Mouse (Mus musculus) megakaryocyte, embryonic 14.5 days (primary cell): ENCODE measurements around the gene Adam15. TPM values are rescaled to one million over a fixed set of nuclear protein-coding genes. Genes with fewer than 3 reads are reported as not detected.
A peak's percentile ranks its signal among the peaks of the same experiment; 100 is the strongest.

Experiments
- H3K27me3 ChIP-seq: replicated peaks from 2 replicates; pipeline ENCODE3; 2012; ENCODE audit warnings: inconsistent platforms
- H3K36me3 ChIP-seq: replicated peaks from 2 replicates; pipeline ENCODE3; 2012; ENCODE audit warnings: low read length, inconsistent platforms, mixed read lengths
- H3K4me1 ChIP-seq: 2 replicates; pipeline ENCODE4 v1.6.1; 2012; ENCODE audit warnings: inconsistent platforms
- H3K4me3 ChIP-seq: replicated peaks from 2 replicates; pipeline ENCODE3; 2012; ENCODE audit warnings: moderate library complexity, mild to moderate bottlenecking, inconsistent platforms
- H3K9me3 ChIP-seq: 2 replicates; pipeline ENCODE4 v1.6.1; 2012; ENCODE audit warnings: inconsistent platforms
- FLI1 ChIP-seq: IDR thresholded peaks from 2 replicates; pipeline ENCODE4 v1.6.1; 2012; ENCODE audit warnings: low read length, inconsistent platforms, mixed read lengths
- GATA1 ChIP-seq: IDR thresholded peaks from 3 replicates; pipeline ENCODE4 v1.6.1; 2012; ENCODE audit warnings: mixed read lengths, low read length, inconsistent platforms, borderline replicate concordance
- polyA plus RNA-seq: library from polyadenylated mRNA; stranded (reverse); fragments of >175 nt; gene quantifications from 2 replicates; pipeline ENCODE4 v1.2.3, GENCODE M21; 2012; ENCODE audit warnings: low replicate concordance; ENCODE audit not compliant: insufficient read depth

Adam15 gene
- polyA plus RNA-seq, 1 experiment, result 135 TPM

- peaks cover 67% of the 10 kb centered on the region for H3K4me1 ChIP-seq
- peaks cover 94% of the 10 kb centered on the region for H3K36me3 ChIP-seq
- H3K9me3 ChIP-seq, result no peaks in the 10 kb centered on the region
These were observed 34.0 kb upstream of the Adam15 start for GRCm38 (mm10) chr3:89383651-89384255.

GRCm38 (mm10) chr3:89382950-89383349 is 33.2 kb upstream of the Adam15 start:
- Histone ChIP-seq H3K27me3 (peaks cover 8% of the 10 kb centered on the region), H3K36me3 (peaks cover 94% of the 10 kb centered on the region), H3K4me3 (no peak overlapping the region), H3K9me3 (no peaks in the 10 kb centered on the region), H3K4me1 (peaks cover 65% of the 10 kb centered on the region)
- TF ChIP-seq FLI1 (no peak), GATA1 (no peak)

More at GRCm38 (mm10) chr3:89383651-89384255, 34.0 kb upstream of the Adam15 start:
- TF ChIP-seq FLI1, result no peak
- no peak for TF ChIP-seq GATA1
- Histone ChIP-seq H3K27me3 (peaks cover 8% of the 10 kb centered on the region), H3K4me3 (no peak overlapping the region)

- no peaks in the 10 kb centered on the region for H3K9me3 ChIP-seq
- H3K4me1 ChIP-seq, result peaks cover 58% of the 10 kb centered on the region
- H3K27me3 ChIP-seq, result peaks cover 8% of the 10 kb centered on the region
- no peak overlapping the region for H3K4me3 ChIP-seq
- TF ChIP-seq FLI1 (no peak), GATA1 (no peak)
- H3K36me3 ChIP-seq, result peaks cover 93% of the 10 kb centered on the region
These were observed 32.5 kb upstream of the Adam15 start for GRCm38 (mm10) chr3:89382033-89382882.

- Histone ChIP-seq H3K36me3 (peaks cover 94% of the 10 kb centered on the region), H3K4me1 (peaks cover 48% of the 10 kb centered on the region), H3K9me3 (no peaks in the 10 kb centered on the region), H3K4me3 (no peak overlapping the region), H3K27me3 (peaks cover 10% of the 10 kb centered on the region)
- no peak for TF ChIP-seq FLI1
- TF ChIP-seq GATA1, result no peak
These were observed 31.4 kb upstream of the Adam15 start for GRCm38 (mm10) chr3:89381233-89381632.

- no peak overlapping the region for H3K4me3 ChIP-seq
- H3K27me3 ChIP-seq, result peaks cover 11% of the 10 kb centered on the region
- H3K4me1 ChIP-seq, result peaks cover 43% of the 10 kb centered on the region
- H3K9me3 ChIP-seq, result no peaks in the 10 kb centered on the region
- TF ChIP-seq GATA1 (no peak), FLI1 (no peak)
- peaks cover 92% of the 10 kb centered on the region for H3K36me3 ChIP-seq
These were observed 30.9 kb upstream of the Adam15 start for GRCm38 (mm10) chr3:89380711-89381110.

- Histone ChIP-seq H3K9me3 (no peaks in the 10 kb centered on the region), H3K36me3 (peaks cover 87% of the 10 kb centered on the region), H3K27me3 (peaks cover 14% of the 10 kb centered on the region), H3K4me1 (peaks cover 38% of the 10 kb centered on the region), H3K4me3 (no peak overlapping the region)
- TF ChIP-seq FLI1, result no peak
- TF ChIP-seq GATA1, result no peak
These were observed 30.5 kb upstream of the Adam15 start for GRCm38 (mm10) chr3:89380291-89380690.

- peaks cover 31% of the 10 kb centered on the region for H3K4me1 ChIP-seq
- TF ChIP-seq GATA1 (no peak), FLI1 (no peak)
- no peak overlapping the region for H3K4me3 ChIP-seq
- no peaks in the 10 kb centered on the region for H3K9me3 ChIP-seq
- H3K36me3 ChIP-seq, result peaks cover 83% of the 10 kb centered on the region
- H3K27me3 ChIP-seq, result peaks cover 16% of the 10 kb centered on the region
These were observed 29.8 kb upstream of the Adam15 start for GRCm38 (mm10) chr3:89379388-89380131.

GRCm38 (mm10) chr3:89378394-89379067 is 28.7 kb upstream of the Adam15 start:
- Histone ChIP-seq H3K36me3 (peaks cover 72% of the 10 kb centered on the region), H3K27me3 (peaks cover 17% of the 10 kb centered on the region), H3K9me3 (no peaks in the 10 kb centered on the region), H3K4me3 (peak overlapping the region; percentile 18), H3K4me1 (peaks cover 30% of the 10 kb centered on the region)
- TF ChIP-seq GATA1 (no peak), FLI1 (no peak)

- TF ChIP-seq FLI1 (no peak), GATA1 (no peak)
- H3K4me3 ChIP-seq, result no peak overlapping the region
These were observed 28.0 kb upstream of the Adam15 start for GRCm38 (mm10) chr3:89377831-89378230.

More at GRCm38 (mm10) chr3:89377831-89378230, 28.0 kb upstream of the Adam15 start:
- peaks cover 23% of the 10 kb centered on the region for H3K27me3 ChIP-seq
- no peaks in the 10 kb centered on the region for H3K9me3 ChIP-seq
- H3K4me1 ChIP-seq, result peaks cover 32% of the 10 kb centered on the region
- peaks cover 65% of the 10 kb centered on the region for H3K36me3 ChIP-seq
